Mouse (Mus musculus) midbrain, embryonic 16.5 days (tissue): ENCODE results near the gene Thsd7b. TPM values are rescaled to one million over a fixed set of nuclear protein-coding genes. Genes with fewer than 3 reads are reported as not detected.

Experiments
- ATAC-seq: fragments of 200-750 bp; cut with Nextera tagmentation; 2 replicates; pipeline ENCODE4 v1.8.0; 2017; ENCODE audit warnings: moderate TSS enrichment
- H3K27ac ChIP-seq: fragments of 300-500 bp; sonication (generic); 2 replicates; pipeline ENCODE4 v1.5.1; 2014; ENCODE audit warnings: mild to moderate bottlenecking, low read length, mixed read lengths
- H3K27me3 ChIP-seq: fragments of 300-500 bp; sonication (generic); 2 replicates; pipeline ENCODE4 v1.6.1; 2014; ENCODE audit warnings: low read depth, low read length, mixed read lengths; ENCODE audit not compliant: control insufficient read depth, insufficient read depth
- H3K36me3 ChIP-seq: fragments of 300-500 bp; sonication (generic); 2 replicates; pipeline ENCODE4 v1.6.1; 2014; ENCODE audit warnings: mild to moderate bottlenecking, low read length, moderate library complexity, mixed read lengths; ENCODE audit not compliant: control insufficient read depth, insufficient read depth
- H3K4me1 ChIP-seq: fragments of 300-500 bp; sonication (generic); 2 replicates; pipeline ENCODE4 v1.6.1; 2014; ENCODE audit warnings: mild to moderate bottlenecking, low read length, mixed read lengths; ENCODE audit not compliant: control insufficient read depth, insufficient read depth
- H3K4me2 ChIP-seq: fragments of 300-500 bp; sonication (generic); 2 replicates; pipeline ENCODE4 v1.6.1; 2014; ENCODE audit warnings: mild to moderate bottlenecking, low read length, mixed read lengths
- H3K4me3 ChIP-seq: fragments of 300-500 bp; sonication (generic); 2 replicates; pipeline ENCODE4 v1.5.1; 2014; ENCODE audit warnings: low read depth, mild to moderate bottlenecking, low read length, moderate library complexity, mixed read lengths
- H3K9ac ChIP-seq: fragments of 300-500 bp; sonication (generic); 2 replicates; pipeline ENCODE4 v1.6.1; 2014; ENCODE audit warnings: low read depth, low read length, mixed read lengths
- H3K9me3 ChIP-seq: fragments of 300-500 bp; sonication (generic); replicated peaks from 2 replicates; pipeline ENCODE4 v1.6.1; 2014; ENCODE audit warnings: mild to moderate bottlenecking, low read length, mixed read lengths; ENCODE audit not compliant: control insufficient read depth, poor library complexity, severe bottlenecking
- WGBS: fragments of 180-500 bp; shearing (Covaris S2); extraction: QIAGEN DNeasy Blood & Tissue Kit; methylation state at CpG from one replicate; pipeline ENCODE4 v1.1.7; 2014; 5-methylcytosine and 5-hydroxymethylcytosine counted together
- polyA plus RNA-seq: library from polyadenylated mRNA; unstranded; fragments of >200 nt; fragmentation: Nextera tagmentation; extraction: Ambion mirVana; gene quantifications from 2 replicates; pipeline ENCODE4 v1.2.1, GENCODE M21; 2015

Gene Thsd7b
- polyA plus RNA-seq: 14.1 and 15.8 TPM in 2 replicates

DNA sequence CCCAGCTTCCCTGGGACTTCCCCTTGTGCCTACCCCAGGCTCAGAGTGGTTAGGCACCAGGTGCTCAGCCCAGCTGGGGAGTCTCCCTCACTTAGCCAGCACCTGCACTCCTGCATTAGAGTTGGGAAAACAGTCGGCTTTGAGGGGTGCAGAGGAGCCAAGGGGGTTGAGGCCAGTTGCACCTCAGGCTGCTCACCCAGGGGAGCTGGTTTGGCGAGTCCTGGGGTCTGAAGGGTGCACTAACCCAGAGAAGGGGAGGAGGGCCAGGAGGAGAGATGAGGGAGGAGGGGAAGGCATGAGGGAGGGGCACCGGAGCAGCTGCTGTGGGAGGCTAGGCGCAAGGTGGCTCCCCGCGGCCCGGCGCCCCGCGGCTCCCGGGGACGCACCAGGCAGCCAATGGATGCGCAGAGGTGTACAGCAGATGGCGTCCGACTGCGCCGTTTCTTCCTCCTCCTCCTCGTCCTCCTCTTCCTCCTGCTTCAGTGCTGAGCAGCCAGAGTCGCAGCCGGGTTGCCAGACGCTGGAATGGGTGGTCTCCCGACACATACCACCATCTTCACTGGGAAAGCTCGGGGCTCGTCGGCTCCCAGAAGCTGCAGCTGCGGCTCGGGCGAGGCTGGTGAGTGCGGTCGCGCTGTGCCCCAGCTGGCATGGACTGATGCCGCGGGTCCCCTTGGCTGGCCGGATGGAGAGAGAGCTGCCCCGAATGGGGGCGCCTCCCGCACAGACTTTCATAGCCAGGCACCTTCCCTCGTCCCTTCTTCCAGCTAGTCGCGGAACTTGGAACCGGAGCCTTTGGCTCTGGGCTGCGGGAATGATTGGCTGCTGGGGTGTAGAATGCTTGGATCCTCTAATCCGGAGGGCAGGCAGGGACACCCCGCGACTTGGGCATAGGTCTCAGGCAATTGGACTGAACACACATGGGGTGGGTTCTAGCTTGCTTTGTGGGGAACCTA, at the start of gene Thsd7b:
TSS of gene Thsd7b (plus strand) at position 321 of the 956 bp plus-strand sequence.
- Histone ChIP-seq H3K4me3 (peak within 1 kb of the TSS; percentile 56), H3K4me1 (peaks cover 17% of the 10 kb centered on the region), H3K9ac (peak within 1 kb of the TSS; percentile 75), H3K4me2 (peak within 1 kb of the TSS; percentile 88), H3K9me3 (no peaks in the 10 kb centered on the region), H3K27me3 (no peaks in the 10 kb centered on the region), H3K27ac (peak within 1 kb of the TSS; percentile 23), H3K36me3 (no peaks in the 10 kb centered on the region)
- 1% methylated on average over 45 of the region's 45 CpGs for WGBS
- ATAC-seq: peak; percentile 90

DNA sequence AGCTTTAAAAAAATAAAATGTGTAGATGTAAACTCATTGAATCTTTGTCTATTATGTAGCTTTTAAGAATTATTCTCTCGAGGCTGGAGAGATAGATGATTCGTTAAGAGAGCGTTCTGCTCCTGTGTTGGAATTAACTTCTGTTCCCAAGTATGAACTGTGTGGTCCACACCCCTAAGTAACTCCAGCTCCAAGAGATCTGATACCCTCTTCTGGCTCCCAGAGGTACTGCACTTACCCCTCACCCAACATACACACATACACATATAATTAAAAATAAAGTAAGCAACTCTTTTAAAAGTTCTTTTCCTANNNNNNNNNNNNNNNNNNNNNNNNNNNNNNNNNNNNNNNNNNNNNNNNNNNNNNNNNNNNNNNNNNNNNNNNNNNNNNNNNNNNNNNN, 28.8 kb upstream of the Thsd7b start:
- Histone ChIP-seq H3K36me3 (no peaks in the 10 kb centered on the region), H3K9ac (no peak overlapping the region), H3K4me3 (no peak overlapping the region), H3K27ac (no peak overlapping the region), H3K4me2 (no peak overlapping the region), H3K27me3 (no peaks in the 10 kb centered on the region), H3K9me3 (no peaks in the 10 kb centered on the region), H3K4me1 (no peaks in the 10 kb centered on the region)
- ATAC-seq: no peak
- WGBS: 57% methylated on average over 3 of the region's 3 CpGs

DNA sequence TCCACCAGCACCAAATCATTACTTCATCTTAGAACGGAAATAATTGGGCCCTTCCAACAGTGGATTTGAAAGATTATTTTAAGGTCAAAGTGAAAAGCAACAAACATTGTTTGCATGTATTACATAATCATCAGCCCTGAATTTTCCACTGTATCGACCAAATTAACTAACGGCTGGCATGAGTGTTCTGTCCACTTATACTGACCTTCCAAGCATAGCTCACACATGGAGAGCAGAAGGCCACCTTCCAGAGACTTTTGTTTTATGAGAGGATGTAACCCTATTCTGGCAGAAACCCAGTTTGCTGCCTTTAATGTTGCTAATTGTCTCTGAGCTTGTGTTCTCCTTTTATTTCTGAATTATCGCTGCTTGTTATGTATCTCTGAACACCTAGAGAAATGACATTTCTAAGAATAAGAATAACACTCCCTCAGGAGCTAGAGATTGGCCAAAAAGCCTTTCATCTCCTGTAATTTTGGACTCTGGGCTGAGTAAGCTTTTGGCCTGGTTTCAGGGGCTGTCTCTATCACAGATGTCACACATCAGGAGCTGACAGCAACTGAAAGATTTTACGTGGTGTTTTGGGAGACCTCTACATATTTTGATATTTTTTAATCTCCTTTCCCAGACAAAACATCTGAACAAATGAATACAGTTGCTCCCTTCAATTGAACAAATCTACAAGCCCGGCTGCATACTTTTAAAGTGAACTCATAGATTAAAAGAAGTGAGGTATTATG, 22.2 kb upstream of the Thsd7b start:
- no peak for ATAC-seq
- 75% methylated on average over 6 of the region's 6 CpGs for WGBS
- H3K36me3 ChIP-seq: no peaks in the 10 kb centered on the region
- no peak overlapping the region for H3K27ac ChIP-seq
- no peaks in the 10 kb centered on the region for H3K9me3 ChIP-seq
- no peak overlapping the region for H3K9ac ChIP-seq
- H3K27me3 ChIP-seq: no peaks in the 10 kb centered on the region
- no peak overlapping the region for H3K4me3 ChIP-seq
- no peak overlapping the region for H3K4me2 ChIP-seq
- no peaks in the 10 kb centered on the region for H3K4me1 ChIP-seq

DNA sequence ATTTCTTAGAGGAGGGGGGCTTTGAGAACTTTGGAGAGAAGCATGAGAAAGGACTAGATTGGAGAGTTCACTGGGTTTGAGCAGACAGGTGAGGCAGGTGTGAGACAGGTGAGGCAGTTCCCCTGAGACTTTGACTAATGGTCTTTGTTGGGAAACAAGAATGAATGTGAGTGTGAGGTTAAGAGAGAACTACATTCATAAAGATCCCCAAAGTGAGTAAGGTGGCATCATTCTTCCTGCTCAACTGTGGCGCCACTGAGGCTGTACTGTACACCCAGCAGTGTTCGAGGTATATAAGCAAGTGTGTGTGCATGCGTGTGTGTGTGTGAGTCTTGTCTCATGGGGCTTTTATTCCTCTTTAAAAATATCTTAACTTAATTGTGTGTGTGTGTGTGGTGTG, 6.4 kb upstream of the Thsd7b start:
- H3K4me1 ChIP-seq: no peaks in the 10 kb centered on the region
- H3K27me3 ChIP-seq: no peaks in the 10 kb centered on the region
- H3K9ac ChIP-seq: no peak overlapping the region
- H3K4me2 ChIP-seq: no peak overlapping the region
- H3K4me3 ChIP-seq: no peak overlapping the region
- WGBS: 89% methylated on average over 3 of the region's 3 CpGs
- ATAC-seq: no peak
- H3K27ac ChIP-seq: no peak overlapping the region
- no peaks in the 10 kb centered on the region for H3K36me3 ChIP-seq
- no peaks in the 10 kb centered on the region for H3K9me3 ChIP-seq

DNA sequence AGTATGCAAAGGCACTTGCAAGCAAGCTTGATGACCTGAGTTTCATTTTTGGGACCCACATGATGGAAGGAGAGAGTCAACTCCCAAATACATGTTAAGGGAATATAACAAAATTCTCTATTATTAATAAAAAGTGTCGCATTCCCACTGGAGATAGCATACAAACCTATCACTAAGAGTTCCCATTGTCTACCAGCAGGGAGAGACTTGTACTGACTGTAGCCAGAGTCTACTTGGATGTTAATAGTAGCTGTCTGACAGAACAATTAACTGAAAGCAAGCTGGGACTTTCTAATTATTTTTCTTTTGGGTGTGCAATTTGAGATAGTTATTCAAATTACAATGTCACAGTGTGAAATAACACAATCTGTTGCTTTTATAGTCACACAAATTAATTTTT, 31.1 kb downstream of the Thsd7b start:
- Histone ChIP-seq H3K27ac (no peak overlapping the region), H3K9ac (no peak overlapping the region), H3K4me3 (no peak overlapping the region), H3K36me3 (no peaks in the 10 kb centered on the region), H3K27me3 (no peaks in the 10 kb centered on the region), H3K4me2 (no peak overlapping the region), H3K9me3 (no peaks in the 10 kb centered on the region), H3K4me1 (no peaks in the 10 kb centered on the region)
- ATAC-seq: no peak
- whole genome bisulfite sequencing: 87% methylated on average over 1 of the region's 1 CpGs

DNA sequence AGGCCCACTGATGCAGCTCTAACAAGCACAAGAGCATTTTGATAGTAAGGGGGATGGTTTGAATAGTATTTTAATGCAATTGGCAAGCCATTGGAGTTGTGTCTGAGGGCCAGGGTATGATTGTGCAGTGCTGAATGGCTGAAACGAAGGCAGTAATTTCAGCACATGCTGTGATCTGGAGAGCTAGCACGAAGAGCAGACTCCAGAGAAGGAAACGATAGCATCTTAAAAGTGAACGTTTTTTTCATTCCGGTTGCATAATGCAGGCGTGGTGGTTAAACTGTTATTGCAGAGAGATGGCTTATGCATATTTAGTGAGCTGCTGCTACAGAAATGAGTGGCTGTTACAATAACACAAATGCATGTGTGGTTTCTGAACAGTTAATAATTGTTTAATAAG, 51.3 kb downstream of the Thsd7b start:
- WGBS: 30% methylated on average over 6 of the region's 6 CpGs
- H3K4me1 ChIP-seq: peaks cover 5% of the 10 kb centered on the region
- ATAC-seq: peak; percentile 71
- no peak overlapping the region for H3K9ac ChIP-seq
- H3K36me3 ChIP-seq: no peaks in the 10 kb centered on the region
- no peaks in the 10 kb centered on the region for H3K27me3 ChIP-seq
- peak overlapping the region; percentile 12; the same call in 1 of the 2 replicates for H3K4me2 ChIP-seq
- H3K9me3 ChIP-seq: no peaks in the 10 kb centered on the region
- peak overlapping the region; percentile 38; the same call in 1 of the 2 replicates for H3K27ac ChIP-seq
- H3K4me3 ChIP-seq: no peak overlapping the region

DNA sequence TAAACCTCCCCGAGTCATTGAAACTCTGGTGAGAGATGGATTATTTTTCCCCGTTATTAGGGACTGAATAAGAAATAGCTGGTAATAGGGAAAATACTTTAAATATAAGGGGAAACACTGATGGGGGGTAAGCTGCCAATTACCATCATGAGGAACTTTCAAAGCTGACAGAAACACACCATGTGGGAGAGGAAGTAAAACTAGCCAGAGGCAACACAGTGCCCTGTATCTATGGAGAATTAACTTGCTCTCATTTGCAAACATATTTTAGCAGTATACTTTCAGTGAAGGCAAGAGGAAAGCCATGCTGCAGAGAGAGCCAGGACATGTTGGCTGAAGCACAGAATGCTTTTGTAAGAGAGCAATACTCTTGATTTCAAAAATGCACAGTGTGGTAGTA, 51.7 kb downstream of the Thsd7b start:
- ATAC-seq: peak; percentile 79
- no peak overlapping the region; the same call in 1 of the 2 replicates for H3K4me2 ChIP-seq
- WGBS: 33% methylated on average over 2 of the region's 2 CpGs
- peak overlapping the region; percentile 47 for H3K27ac ChIP-seq
- no peaks in the 10 kb centered on the region for H3K27me3 ChIP-seq
- no peaks in the 10 kb centered on the region for H3K36me3 ChIP-seq
- no peak overlapping the region for H3K9ac ChIP-seq
- no peak overlapping the region for H3K4me3 ChIP-seq
- H3K4me1 ChIP-seq: peaks cover 5% of the 10 kb centered on the region
- H3K9me3 ChIP-seq: no peaks in the 10 kb centered on the region

DNA sequence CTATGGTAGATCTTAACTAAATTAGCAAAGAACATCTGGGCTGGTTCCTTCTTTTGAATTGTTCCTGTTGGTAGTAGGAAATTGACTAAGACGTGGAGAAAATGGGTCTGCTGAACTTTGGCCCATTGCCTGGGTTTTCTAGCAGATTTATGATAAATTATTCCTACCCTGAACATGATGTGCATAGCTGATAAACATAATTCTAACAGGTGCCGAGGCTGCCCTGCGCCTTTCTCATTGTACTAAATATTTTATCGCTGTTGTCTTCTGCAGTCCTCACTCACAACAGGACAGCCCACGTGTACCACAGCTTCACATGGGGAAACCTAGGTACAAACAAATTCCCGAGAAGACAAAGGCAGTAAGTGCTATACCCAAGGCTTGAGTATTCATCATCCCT, 83.5 kb downstream of the Thsd7b start:
- no peaks in the 10 kb centered on the region for H3K36me3 ChIP-seq
- H3K9ac ChIP-seq: no peak overlapping the region
- H3K4me3 ChIP-seq: no peak overlapping the region
- H3K9me3 ChIP-seq: no peaks in the 10 kb centered on the region
- peak; percentile 43; the same call in 1 of the 2 replicates for ATAC-seq
- no peaks in the 10 kb centered on the region for H3K27me3 ChIP-seq
- WGBS: 37% methylated on average over 6 of the region's 6 CpGs
- peaks cover 9% of the 10 kb centered on the region for H3K4me1 ChIP-seq
- H3K4me2 ChIP-seq: no peak overlapping the region
- peak overlapping the region; percentile 31; the same call in 1 of the 2 replicates for H3K27ac ChIP-seq

DNA sequence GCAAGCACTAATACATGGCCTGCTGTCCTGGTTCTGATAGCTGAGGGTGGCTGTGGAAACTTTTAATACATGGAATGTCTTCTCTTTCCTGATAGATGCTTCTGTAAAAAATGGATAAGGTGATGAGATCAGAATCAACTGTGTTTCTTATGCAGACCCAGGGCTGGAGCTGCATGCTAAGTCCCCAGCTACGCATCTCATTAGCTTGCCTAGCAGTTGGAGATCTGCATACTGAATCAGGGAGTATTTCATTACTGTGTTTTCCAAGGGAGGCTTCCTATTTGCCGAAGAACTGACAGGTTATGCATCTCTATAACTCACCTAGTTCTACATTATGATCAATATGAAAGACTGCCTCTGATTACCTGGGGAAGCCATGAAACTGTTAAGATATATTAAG, 84.3 kb downstream of the Thsd7b start:
- peak; percentile 96 for ATAC-seq
- Histone ChIP-seq H3K9me3 (no peaks in the 10 kb centered on the region), H3K9ac (no peak overlapping the region), H3K4me3 (no peak overlapping the region), H3K4me1 (peaks cover 9% of the 10 kb centered on the region), H3K36me3 (no peaks in the 10 kb centered on the region), H3K27me3 (no peaks in the 10 kb centered on the region), H3K4me2 (peak overlapping the region; percentile 4), H3K27ac (peak overlapping the region; percentile 31)
- 12% methylated on average over 2 of the region's 2 CpGs for WGBS
